Mouse (Mus musculus) heart, adult 2 months (tissue): ENCODE measurements around the gene Scrn3. TPM values are rescaled to one million over a fixed set of nuclear protein-coding genes. Genes with fewer than 3 reads are reported as not detected.

Source experiments
- DNase-seq, 2 experiments: peaks; one replicate each; pipeline ENCODE4 v3.0.0; 2021
- H3K27ac ChIP-seq: fragments of 200-600 bp; 2 replicates; pipeline ENCODE4 v1.8.1; 2022
- H3K27me3 ChIP-seq: fragments of 200-500 bp; 2 replicates; pipeline ENCODE4 v1.6.1; 2012; ENCODE audit warnings: mild to moderate bottlenecking, low read length, inconsistent platforms, mixed read lengths; ENCODE audit not compliant: control insufficient read depth, insufficient read depth
- H3K36me3 ChIP-seq: fragments of 200-500 bp; 2 replicates; pipeline ENCODE4 v1.6.1; 2012; ENCODE audit warnings: low read length, inconsistent platforms; ENCODE audit not compliant: control insufficient read depth, insufficient read depth
- H3K4me1 ChIP-seq: fragments of 200-500 bp; 2 replicates; pipeline ENCODE4 v1.6.1; 2011; ENCODE audit warnings: low read length; ENCODE audit not compliant: control insufficient read depth, insufficient read depth
- H3K4me3 ChIP-seq: fragments of 200-600 bp; 2 replicates; pipeline ENCODE4 v1.8.1; 2022
- H3K79me2 ChIP-seq: fragments of 200-500 bp; replicated peaks from 2 replicates; pipeline ENCODE4 v1.6.1; 2012; ENCODE audit warnings: mild to moderate bottlenecking, inconsistent platforms, low read length, moderate library complexity, mixed read lengths; ENCODE audit not compliant: control insufficient read depth, insufficient read depth
- H3K9ac ChIP-seq: fragments of 200-500 bp; 2 replicates; pipeline ENCODE4 v1.6.1; 2012; ENCODE audit warnings: low read depth, mild to moderate bottlenecking, control low read depth, inconsistent platforms, low read length, mixed read lengths
- CTCF ChIP-seq: fragments of 200-600 bp; IDR thresholded peaks from 2 replicates; pipeline ENCODE4 v1.8.1; 2022; ENCODE audit warnings: antibody characterized with exemption, mild to moderate bottlenecking, moderate library complexity
- EP300 ChIP-seq: fragments of 200-500 bp; IDR thresholded peaks from 2 replicates; pipeline ENCODE4 v1.6.1; 2011; ENCODE audit warnings: low read depth, low read length, control low read depth; ENCODE audit not compliant: insufficient read depth
- POLR2A ChIP-seq: fragments of 200-500 bp; IDR thresholded peaks from 2 replicates; pipeline ENCODE4 v1.6.1; 2011; ENCODE audit warnings: mild to moderate bottlenecking, low read depth, low read length, control low read depth; ENCODE audit not compliant: insufficient read depth
- WGBS: fragments of 180-500 bp; shearing (Covaris S2); methylation state at CpG from one replicate; pipeline ENCODE4 v1.1.7; 2018; 5-methylcytosine and 5-hydroxymethylcytosine counted together
- intact Hi-C: fragments of 180-260 bp; cut with DNase I; formaldehyde crosslinking; loops from one replicate; pipeline ENCODE4 v1.15.1; 2025
- polyA plus RNA-seq: library from polyadenylated mRNA; depleted of rRNA; stranded (reverse); fragments of >200 nt; gene quantifications from 2 replicates; pipeline ENCODE4 v1.2.3, GENCODE M21; 2012
- total RNA-seq, 2 experiments: library from RNA; stranded (reverse); gene quantifications; 2 replicates each; pipeline ENCODE4 v1.2.3; 2021

The Scrn3 gene
- total and polyA plus RNA-seq, 3 experiments = 11.4 to 27.8 (median 24.0) TPM

GRCm38 (mm10) chr2:73314311-73314710 lies 1.9 kb downstream of the Scrn3 start:
- intact Hi-C loops = no loop called here
- TF ChIP-seq POLR2A (no peak), EP300 (no peak), CTCF (no peak)
- Histone ChIP-seq H3K79me2 (no peaks in the 10 kb centered on the region; the same call in 1 of the 2 replicates), H3K4me1 (peaks cover 2% of the 10 kb centered on the region), H3K4me3 (no peak overlapping the region), H3K27me3 (no peaks in the 10 kb centered on the region), H3K9ac (no peak overlapping the region), H3K27ac (no peak overlapping the region), H3K36me3 (peaks cover 12% of the 10 kb centered on the region)
- no peak for DNase-seq
- 94% methylated on average over 3 of the region's 3 CpGs for WGBS

DNA sequence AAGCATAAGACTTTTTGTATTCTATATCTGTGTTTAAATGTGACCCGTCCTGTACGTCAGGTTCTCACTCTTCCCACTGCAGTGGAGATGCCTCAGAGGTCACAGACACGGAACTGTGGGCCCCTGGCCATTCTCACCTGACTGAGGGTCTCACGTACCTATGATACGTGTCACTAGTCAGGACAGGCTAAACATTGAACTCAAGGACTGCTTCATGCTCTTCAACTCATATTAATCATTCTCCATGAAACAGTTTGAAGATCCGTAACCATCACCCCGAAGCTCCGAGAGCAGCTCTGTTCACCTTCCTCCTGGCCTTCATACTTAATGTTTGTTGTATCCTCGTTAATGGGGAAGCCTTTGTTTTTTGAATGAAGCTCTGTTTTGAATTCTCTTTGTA lies 5.0 kb downstream of the Scrn3 start:
- no peak overlapping the region for H3K9ac ChIP-seq
- TF ChIP-seq POLR2A (no peak), CTCF (no peak), EP300 (no peak)
- no peaks in the 10 kb centered on the region for H3K36me3 ChIP-seq
- H3K4me3 ChIP-seq = no peak overlapping the region
- H3K79me2 ChIP-seq = no peaks in the 10 kb centered on the region
- WGBS = 95% methylated on average over 9 of the region's 9 CpGs
- no peaks in the 10 kb centered on the region; the same call in 1 of the 2 replicates for H3K4me1 ChIP-seq
- no peaks in the 10 kb centered on the region for H3K27me3 ChIP-seq
- intact Hi-C loops = no loop called here
- DNase-seq = no peak
- no peak overlapping the region for H3K27ac ChIP-seq

DNA sequence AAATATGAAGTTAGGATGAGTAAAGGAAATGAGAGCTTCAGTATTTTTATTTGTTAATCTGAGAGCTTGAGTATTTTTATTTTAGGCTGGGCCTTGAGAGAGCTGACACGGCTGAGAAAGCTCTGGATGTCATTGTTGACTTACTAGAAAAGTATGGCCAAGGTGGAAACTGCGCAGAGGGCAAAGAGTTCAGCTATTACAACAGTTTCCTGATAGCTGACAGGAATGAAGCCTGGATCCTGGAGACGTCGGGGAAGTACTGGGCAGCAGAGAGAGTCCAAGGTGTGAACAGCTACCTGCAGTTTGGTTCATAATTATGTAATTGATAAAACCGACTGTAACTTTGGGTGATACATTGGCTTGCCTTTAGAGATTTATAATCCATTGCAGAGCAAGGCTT lies 6.8 kb downstream of the Scrn3 start:
- no peaks in the 10 kb centered on the region for H3K79me2 ChIP-seq
- H3K36me3 ChIP-seq = no peaks in the 10 kb centered on the region
- DNase-seq = no peak
- 77% methylated on average over 5 of the region's 5 CpGs for WGBS
- no peaks in the 10 kb centered on the region for H3K4me1 ChIP-seq
- H3K27me3 ChIP-seq = no peaks in the 10 kb centered on the region
- intact Hi-C loops = no loop called here
- no peak overlapping the region for H3K4me3 ChIP-seq
- no peak overlapping the region for H3K9ac ChIP-seq
- TF ChIP-seq EP300 (no peak), POLR2A (no peak), CTCF (no peak)
- no peak overlapping the region for H3K27ac ChIP-seq

DNA sequence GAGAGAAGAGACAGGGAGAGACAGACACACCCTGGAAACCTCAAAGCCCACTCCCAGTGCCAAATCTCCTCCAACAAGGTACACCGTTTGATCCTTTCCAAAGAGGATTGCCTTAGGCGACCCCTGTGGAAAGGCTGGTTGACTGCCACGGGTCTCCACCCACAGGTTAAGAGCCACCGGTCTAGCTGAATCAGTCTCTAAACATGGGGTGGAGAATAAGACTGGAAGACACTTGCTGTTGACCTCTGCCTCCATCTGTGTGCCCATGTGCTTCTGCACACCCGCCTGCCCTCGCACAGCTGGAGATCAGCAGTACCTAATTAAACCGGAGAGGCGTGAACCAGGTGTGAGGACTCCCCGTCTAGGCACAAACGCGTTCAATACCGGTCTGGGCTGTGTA lies 10.6 kb downstream of the Scrn3 start:
- H3K27me3 ChIP-seq = no peaks in the 10 kb centered on the region
- TF ChIP-seq EP300 (no peak), POLR2A (no peak), CTCF (no peak)
- intact Hi-C loops = no loop called here
- no peak overlapping the region for H3K4me3 ChIP-seq
- DNase-seq = no peak
- peaks cover 2% of the 10 kb centered on the region; the same call in 1 of the 2 replicates for H3K36me3 ChIP-seq
- no peak overlapping the region for H3K9ac ChIP-seq
- WGBS = 68% methylated on average over 12 of the region's 12 CpGs
- H3K79me2 ChIP-seq = no peaks in the 10 kb centered on the region
- no peaks in the 10 kb centered on the region; the same call in 1 of the 2 replicates for H3K4me1 ChIP-seq
- no peak overlapping the region for H3K27ac ChIP-seq

DNA sequence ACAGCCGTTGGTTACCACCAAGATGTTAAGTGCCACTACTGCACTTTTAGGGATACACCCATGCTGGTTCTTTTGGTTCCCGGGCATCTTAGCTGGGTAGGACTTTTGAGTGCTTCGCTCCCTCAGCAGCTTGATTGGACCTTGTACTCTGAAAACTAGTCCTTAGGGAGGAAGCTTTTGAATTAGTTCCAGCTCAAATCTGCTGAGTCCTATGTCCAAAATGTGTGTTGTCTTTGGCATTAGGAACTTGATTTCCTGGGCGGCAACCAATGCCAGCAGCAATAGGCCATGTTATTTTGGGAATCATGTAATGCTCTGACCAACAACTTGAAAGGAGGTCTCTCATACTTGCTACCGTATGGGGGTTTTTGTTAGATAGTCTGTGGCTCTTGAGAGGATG lies 13.5 kb downstream of the Scrn3 start:
- no peaks in the 10 kb centered on the region for H3K27me3 ChIP-seq
- WGBS = 61% methylated on average over 5 of the region's 5 CpGs
- H3K36me3 ChIP-seq = peaks cover 2% of the 10 kb centered on the region; the same call in 1 of the 2 replicates
- H3K4me3 ChIP-seq = no peak overlapping the region
- intact Hi-C loops = no loop called here
- TF ChIP-seq EP300 (no peak), CTCF (no peak), POLR2A (no peak)
- no peak overlapping the region for H3K27ac ChIP-seq
- H3K79me2 ChIP-seq = no peaks in the 10 kb centered on the region
- H3K9ac ChIP-seq = no peak overlapping the region
- no peaks in the 10 kb centered on the region; the same call in 1 of the 2 replicates for H3K4me1 ChIP-seq
- no peak for DNase-seq

DNA sequence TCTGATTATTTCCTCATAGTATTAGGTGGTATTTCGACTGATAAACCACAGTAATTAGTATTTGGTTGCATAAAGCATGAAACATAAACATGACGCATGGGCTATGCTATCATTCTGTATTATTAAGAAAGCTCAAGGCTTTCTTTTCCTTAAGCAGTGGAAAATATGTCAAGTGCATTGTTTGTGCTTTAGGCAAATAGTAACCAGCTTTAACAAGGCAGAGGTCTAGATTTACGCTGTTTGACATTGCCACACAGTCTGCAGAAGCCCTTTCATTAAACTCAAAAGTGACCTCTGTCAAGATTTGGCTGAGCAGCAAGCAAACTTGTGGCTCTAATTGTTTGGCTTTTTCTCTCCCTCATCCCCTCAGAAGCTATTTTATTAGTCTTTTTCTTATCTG lies 23.5 kb downstream of the Scrn3 start:
- 90% methylated on average over 3 of the region's 3 CpGs for WGBS
- H3K4me1 ChIP-seq = no peaks in the 10 kb centered on the region
- intact Hi-C loops = no loop called here
- H3K4me3 ChIP-seq = no peak overlapping the region
- no peak overlapping the region for H3K9ac ChIP-seq
- no peak overlapping the region for H3K27ac ChIP-seq
- no peaks in the 10 kb centered on the region for H3K79me2 ChIP-seq
- no peaks in the 10 kb centered on the region for H3K27me3 ChIP-seq
- no peaks in the 10 kb centered on the region for H3K36me3 ChIP-seq
- no peak for DNase-seq
- TF ChIP-seq EP300 (no peak), POLR2A (no peak), CTCF (no peak)
